Mouse (Mus musculus): ENCODE results near the gene Rft1.

GRCm38 (mm10) chr14:30650969-30651368 is 3.2 kb upstream of the Rft1 start:
- TF ChIP-seq CTCF (IDR thresholded peaks at IDR 0.05; ENCODE audit: insufficient read depth, low read length) (peak; percentile 75), POLR2A (IDR thresholded peaks at IDR 0.05; ENCODE audit: borderline replicate concordance, extremely low read depth, low read depth, low read length) (no peak)
